Mouse (Mus musculus): ENCODE measurements around the gene Tdg. TPM values are rescaled to one million over a fixed set of nuclear protein-coding genes. Genes with fewer than 3 reads are reported as not detected.

Gene Tdg
- total and polyA plus RNA-seq, 3 experiments, result 27.6 to 79.1 TPM; not detected in 1

GRCm38 (mm10) chr10:82631133-82631532 is 1.5 kb downstream of the Tdg start:
- H3K4me3 ChIP-seq (ENCODE audit: control insufficient read depth in 1 of 2, insufficient read depth in 1 of 2, low read depth in 2 of 2, low read length in 2 of 2), result peak overlapping the region in 1 of 2 experiments; percentile 100; a peak in 2 of 4 replicates
- 0 out of 2 replicates have a peak overlapping the region, but pooled peaks have one; percentile 0 for H3K9ac ChIP-seq (ENCODE audit: control insufficient read depth, low read depth, low read length, poor library complexity, severe bottlenecking)

GRCm38 (mm10) chr10:82632496-82633280 is 3.1 kb downstream of the Tdg start:
- TF ChIP-seq MYB (IDR thresholded peaks at IDR 0.05; ENCODE audit: low read depth, low read length), result no peak
- no peak for TF ChIP-seq RCOR1 (IDR thresholded peaks at IDR 0.05; ENCODE audit: low read depth, low read length)
- no peak for TF ChIP-seq NELFE (IDR thresholded peaks at IDR 0.05; ENCODE audit: low read depth, low read length)
- TF ChIP-seq KAT2A (conservative IDR thresholded peaks at IDR 0.05; ENCODE audit: low read depth, low read length), result no peak
- no peak for TF ChIP-seq ELF1 (IDR thresholded peaks at IDR 0.05; ENCODE audit: low read depth, low read length)
- TF ChIP-seq HCFC1 (IDR thresholded peaks at IDR 0.05; ENCODE audit: low read depth, low read length), result no peak
- no peak for TF ChIP-seq SMC3 (IDR thresholded peaks at IDR 0.05; ENCODE audit: low read depth, low read length)
- TF ChIP-seq RAD21 (IDR thresholded peaks at IDR 0.05; ENCODE audit: low read depth, low read length), result no peak
- H3K79me2 ChIP-seq (ENCODE audit: control insufficient read depth, insufficient read depth, low read length, poor library complexity), result peaks cover 44% of the 10 kb centered on the region
- peaks cover 12 to 19% of the 10 kb centered on the region in 2 experiments; a peak in 3 of 4 replicates for H3K36me3 ChIP-seq (ENCODE audit: control insufficient read depth in 1 of 2, insufficient read depth in 2 of 2, low read length in 2 of 2)
- no peak for DNase-seq (ENCODE audit: low read depth, low spot score)
- H3K4me3 ChIP-seq (ENCODE audit: control insufficient read depth in 1 of 2, insufficient read depth in 1 of 2, low read depth in 2 of 2, low read length in 2 of 2), result no peak overlapping the region
- H3K9ac ChIP-seq (ENCODE audit: control insufficient read depth, low read depth, low read length, poor library complexity, severe bottlenecking), result no peak overlapping the region
- H3K27ac ChIP-seq (ENCODE audit: control insufficient read depth, low read depth, low read length), result no peak overlapping the region
- H3K9me3 ChIP-seq (replicated peaks; ENCODE audit: insufficient read depth, low read length), result no peaks in the 10 kb centered on the region
- H3K4me1 ChIP-seq (ENCODE audit: control insufficient read depth in 1 of 2, insufficient read depth in 2 of 2, low read length in 2 of 2), result peaks cover 2 to 9% of the 10 kb centered on the region in 2 experiments; a peak in 3 of 4 replicates
- no peaks in the 10 kb centered on the region for H3K27me3 ChIP-seq (ENCODE audit: control insufficient read depth in 1 of 2, insufficient read depth in 2 of 2, low read length in 2 of 2)

More at GRCm38 (mm10) chr10:82631133-82631532, 1.5 kb downstream of the Tdg start:
- Histone ChIP-seq H3K36me3 (ENCODE audit: control insufficient read depth in 1 of 2, insufficient read depth in 2 of 2, low read length in 2 of 2) (peaks cover 9 to 10% of the 10 kb centered on the region in 2 experiments; a peak in 3 of 4 replicates), H3K79me2 (ENCODE audit: control insufficient read depth, insufficient read depth, low read length, poor library complexity) (peaks cover 40% of the 10 kb centered on the region), H3K9me3 (replicated peaks; ENCODE audit: insufficient read depth, low read length) (no peaks in the 10 kb centered on the region), H3K27me3 (ENCODE audit: control insufficient read depth in 1 of 2, insufficient read depth in 2 of 2, low read length in 2 of 2) (no peaks in the 10 kb centered on the region), H3K27ac (ENCODE audit: control insufficient read depth, low read depth, low read length) (no peak overlapping the region), H3K4me1 (ENCODE audit: control insufficient read depth in 1 of 2, insufficient read depth in 2 of 2, low read length in 2 of 2) (peaks cover 0 to 9% of the 10 kb centered on the region in 2 experiments; a peak in 3 of 4 replicates)
- TF ChIP-seq ZC3H11A (IDR thresholded peaks at IDR 0.05; ENCODE audit: low read depth, low read length) (no peak), BHLHE40 (IDR thresholded peaks at IDR 0.05; ENCODE audit: borderline replicate concordance, low read depth, low read length) (no peak), MAFK (IDR thresholded peaks at IDR 0.05; ENCODE audit: borderline replicate concordance, low read depth, low read length) (no peak), SMC3 (IDR thresholded peaks at IDR 0.05; ENCODE audit: low read depth, low read length) (no peak), ZMIZ1 (IDR thresholded peaks at IDR 0.05; ENCODE audit: low read depth, low read length) (no peak), RCOR1 (IDR thresholded peaks at IDR 0.05; ENCODE audit: low read depth, low read length) (no peak)
- peak; percentile 27 for DNase-seq (ENCODE audit: low read depth, low spot score)

- H3K36me3 ChIP-seq (ENCODE audit: control insufficient read depth in 1 of 2, insufficient read depth in 2 of 2, low read length in 2 of 2), result peaks cover 9 to 26% of the 10 kb centered on the region in 2 experiments; a peak in 3 of 4 replicates
- DNase-seq (ENCODE audit: low read depth, low spot score), result no peak
- no peak overlapping the region for H3K9ac ChIP-seq (ENCODE audit: control insufficient read depth, low read depth, low read length, poor library complexity, severe bottlenecking)
- H3K27ac ChIP-seq (ENCODE audit: control insufficient read depth, low read depth, low read length), result no peak overlapping the region
- no peaks in the 10 kb centered on the region for H3K9me3 ChIP-seq (replicated peaks; ENCODE audit: insufficient read depth, low read length)
- peaks cover 2 to 9% of the 10 kb centered on the region in 2 experiments; a peak in 3 of 4 replicates for H3K4me1 ChIP-seq (ENCODE audit: control insufficient read depth in 1 of 2, insufficient read depth in 2 of 2, low read length in 2 of 2)
- peaks cover 42% of the 10 kb centered on the region for H3K79me2 ChIP-seq (ENCODE audit: control insufficient read depth, insufficient read depth, low read length, poor library complexity)
- H3K27me3 ChIP-seq (ENCODE audit: control insufficient read depth in 1 of 2, insufficient read depth in 2 of 2, low read length in 2 of 2), result no peaks in the 10 kb centered on the region
- TF ChIP-seq GABPA (IDR thresholded peaks at IDR 0.05; ENCODE audit: low read depth, low read length) (no peak), HCFC1 (IDR thresholded peaks at IDR 0.05; ENCODE audit: low read depth, low read length) (no peak), RCOR1 (IDR thresholded peaks at IDR 0.05; ENCODE audit: low read depth, low read length) (no peak), E2F4 (IDR thresholded peaks at IDR 0.05; ENCODE audit: borderline replicate concordance, low read depth, low read length) (no peak), USF1 (IDR thresholded peaks at IDR 0.05; ENCODE audit: low read depth, low read length) (no peak), NELFE (IDR thresholded peaks at IDR 0.05; ENCODE audit: low read depth, low read length) (no peak), KAT2A (conservative IDR thresholded peaks at IDR 0.05; ENCODE audit: low read depth, low read length) (no peak), MAX (IDR thresholded peaks at IDR 0.05; ENCODE audit: low read length) (no peak)
- no peak overlapping the region for H3K4me3 ChIP-seq (ENCODE audit: control insufficient read depth in 1 of 2, insufficient read depth in 1 of 2, low read depth in 2 of 2, low read length in 2 of 2)
These were observed 4.7 kb downstream of the Tdg start for GRCm38 (mm10) chr10:82634348-82634747.
